Mouse (Mus musculus): ENCODE results near the gene Immp2l. TPM values are rescaled to one million over a fixed set of nuclear protein-coding genes. Genes with fewer than 3 reads are reported as not detected.

Immp2l gene
- polyA plus RNA-seq, 1 experiment = 9.6 TPM

DNA sequence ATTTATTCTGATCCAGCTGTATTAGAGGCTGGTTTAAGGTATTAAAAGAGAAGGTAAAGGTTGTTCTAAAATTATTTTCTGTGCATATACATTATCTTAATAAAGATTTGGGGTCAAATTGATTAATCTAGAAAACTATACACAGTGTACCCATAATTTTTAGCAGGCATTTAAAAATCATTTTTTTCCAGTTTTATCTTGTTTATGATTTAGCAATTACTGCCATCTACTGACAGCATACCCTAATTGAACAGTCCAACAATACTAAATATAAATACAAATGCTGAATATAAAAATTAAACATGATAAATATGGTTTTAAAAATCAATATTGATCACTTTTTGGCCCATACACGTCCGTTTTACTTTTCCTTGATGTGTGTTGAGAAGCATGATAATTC lies 850.1 kb downstream of the Immp2l start:
- Histone ChIP-seq H3K4me2 (ENCODE audit: low read depth) (no peak overlapping the region), H3K79me2 (ENCODE audit: control insufficient read depth, insufficient read depth) (no peaks in the 10 kb centered on the region), H3K27me3 (ENCODE audit: control insufficient read depth, insufficient read depth, insufficient read length) (no peaks in the 10 kb centered on the region), H3K36me3 (ENCODE audit: control insufficient read depth, insufficient read depth) (no peaks in the 10 kb centered on the region), H3K4me3 (no peak overlapping the region), H3ac (ENCODE audit: control insufficient read depth, insufficient read length) (no peak overlapping the region)
- TF ChIP-seq SRF (IDR thresholded peaks at IDR 0.05; ENCODE audit: control insufficient read depth, insufficient read length, low read depth) (no peak), POLR2A (IDR thresholded peaks at IDR 0.05; ENCODE audit: insufficient read length, low read depth) (no peak), USF1 (IDR thresholded peaks at IDR 0.05; ENCODE audit: low read depth) (no peak), REST (IDR thresholded peaks at IDR 0.05; ENCODE audit: insufficient read depth, insufficient read length) (no peak), TCF12 (IDR thresholded peaks at IDR 0.05; ENCODE audit: insufficient read depth, poor library complexity, severe bottlenecking) (no peak), E2F4 (IDR thresholded peaks at IDR 0.05; ENCODE audit: insufficient read depth) (no peak), POLR2AphosphoS2 (IDR thresholded peaks at IDR 0.05; ENCODE audit: insufficient read length, low read depth) (no peak), MYOG (IDR thresholded peaks at IDR 0.05; ENCODE audit: control insufficient read depth in 1 of 3, insufficient read depth in 1 of 3, insufficient read length in 2 of 3, low read depth in 2 of 3) (no peak), CEBPB (IDR thresholded peaks at IDR 0.05; ENCODE audit: insufficient read depth, poor library complexity, severe bottlenecking) (no peak), TCF3 (IDR thresholded peaks at IDR 0.05; ENCODE audit: insufficient read length, low read depth) (no peak), MYOD1 (IDR thresholded peaks at IDR 0.05; ENCODE audit: control insufficient read depth in 1 of 3, insufficient read length in 2 of 3, low read depth in 2 of 3) (no peak)

- no peaks in the 10 kb centered on the region for H3K79me2 ChIP-seq (ENCODE audit: control insufficient read depth, insufficient read depth)
- no peak overlapping the region for H3ac ChIP-seq (ENCODE audit: control insufficient read depth, insufficient read length)
- H3K36me3 ChIP-seq (ENCODE audit: control insufficient read depth, insufficient read depth) = no peaks in the 10 kb centered on the region
- H3K4me3 ChIP-seq = no peak overlapping the region
- H3K4me2 ChIP-seq (ENCODE audit: low read depth) = no peak overlapping the region
- TF ChIP-seq TCF12 (IDR thresholded peaks at IDR 0.05; ENCODE audit: insufficient read depth, poor library complexity, severe bottlenecking) (no peak), MAX (IDR thresholded peaks at IDR 0.05; ENCODE audit: low read depth) (no peak), SRF (IDR thresholded peaks at IDR 0.05; ENCODE audit: control insufficient read depth, insufficient read length, low read depth) (no peak), POLR2AphosphoS2 (IDR thresholded peaks at IDR 0.05; ENCODE audit: insufficient read length, low read depth) (no peak), POLR2A (IDR thresholded peaks at IDR 0.05; ENCODE audit: insufficient read length, low read depth) (no peak), USF1 (IDR thresholded peaks at IDR 0.05; ENCODE audit: low read depth) (no peak), REST (IDR thresholded peaks at IDR 0.05; ENCODE audit: insufficient read depth, insufficient read length) (no peak), MYOD1 (IDR thresholded peaks at IDR 0.05; ENCODE audit: control insufficient read depth in 1 of 3, insufficient read length in 2 of 3, low read depth in 2 of 3) (no peak), MYOG (IDR thresholded peaks at IDR 0.05; ENCODE audit: control insufficient read depth in 1 of 3, insufficient read depth in 1 of 3, insufficient read length in 2 of 3, low read depth in 2 of 3) (no peak), TCF3 (IDR thresholded peaks at IDR 0.05; ENCODE audit: insufficient read length, low read depth) (no peak), E2F4 (IDR thresholded peaks at IDR 0.05; ENCODE audit: insufficient read depth) (no peak), CEBPB (IDR thresholded peaks at IDR 0.05; ENCODE audit: insufficient read depth, poor library complexity, severe bottlenecking) (no peak)
- no peaks in the 10 kb centered on the region for H3K27me3 ChIP-seq (ENCODE audit: control insufficient read depth, insufficient read depth, insufficient read length)
These were observed 853.5 kb downstream of the Immp2l start for GRCm38 (mm10) chr12:41877292-41877959.

DNA sequence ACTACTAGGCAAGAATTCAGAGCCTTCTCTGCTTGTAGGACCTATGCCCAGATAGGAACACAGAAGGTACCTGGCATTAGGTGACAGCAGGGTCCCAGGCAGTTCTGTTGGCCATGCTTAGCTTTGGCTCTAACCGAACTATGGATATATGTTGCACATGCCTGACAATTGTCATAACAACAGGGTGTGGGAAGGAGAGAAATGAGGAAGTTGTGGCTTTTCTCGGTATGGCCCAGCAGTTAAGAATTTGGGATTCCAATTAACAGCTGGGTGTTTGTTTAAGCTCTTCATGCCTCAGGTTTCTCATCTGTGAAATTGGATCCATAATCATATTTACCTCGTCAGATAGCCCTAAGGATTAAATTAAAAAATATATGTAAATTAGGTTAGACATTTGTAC lies 854.6 kb downstream of the Immp2l start:
- no peak for TF ChIP-seq USF1 (IDR thresholded peaks at IDR 0.05; ENCODE audit: low read depth)
- no peak for TF ChIP-seq TCF3 (IDR thresholded peaks at IDR 0.05; ENCODE audit: insufficient read length, low read depth)
- TF ChIP-seq MYOD1 (IDR thresholded peaks at IDR 0.05; ENCODE audit: control insufficient read depth in 1 of 3, insufficient read length in 2 of 3, low read depth in 2 of 3) = no peak
- TF ChIP-seq MAX (IDR thresholded peaks at IDR 0.05; ENCODE audit: low read depth) = no peak
- TF ChIP-seq MYOG (IDR thresholded peaks at IDR 0.05; ENCODE audit: control insufficient read depth in 1 of 3, insufficient read depth in 1 of 3, insufficient read length in 2 of 3, low read depth in 2 of 3) = no peak
- no peaks in the 10 kb centered on the region for H3K79me2 ChIP-seq (ENCODE audit: control insufficient read depth, insufficient read depth)

GRCm38 (mm10) chr12:41878972-41879371 lies 855.1 kb downstream of the Immp2l start:
- Histone ChIP-seq H3K79me2 (ENCODE audit: control insufficient read depth, insufficient read depth) (no peaks in the 10 kb centered on the region), H3K36me3 (ENCODE audit: control insufficient read depth, insufficient read depth) (no peaks in the 10 kb centered on the region), H3K27me3 (ENCODE audit: control insufficient read depth, insufficient read depth, insufficient read length) (no peaks in the 10 kb centered on the region), H3K4me2 (ENCODE audit: low read depth) (no peak overlapping the region), H3K4me3 (no peak overlapping the region), H3ac (ENCODE audit: control insufficient read depth, insufficient read length) (no peak overlapping the region)
- TF ChIP-seq MAX (IDR thresholded peaks at IDR 0.05; ENCODE audit: low read depth) = no peak
- TF ChIP-seq E2F4 (IDR thresholded peaks at IDR 0.05; ENCODE audit: insufficient read depth) = no peak

More for the DNA sequence above, 854.6 kb downstream of the Immp2l start:
- H3K27me3 ChIP-seq (ENCODE audit: control insufficient read depth, insufficient read depth, insufficient read length) = no peaks in the 10 kb centered on the region
- H3ac ChIP-seq (ENCODE audit: control insufficient read depth, insufficient read length) = no peak overlapping the region
- H3K4me2 ChIP-seq (ENCODE audit: low read depth) = no peak overlapping the region
- H3K36me3 ChIP-seq (ENCODE audit: control insufficient read depth, insufficient read depth) = no peaks in the 10 kb centered on the region
- H3K4me3 ChIP-seq = no peak overlapping the region

DNA sequence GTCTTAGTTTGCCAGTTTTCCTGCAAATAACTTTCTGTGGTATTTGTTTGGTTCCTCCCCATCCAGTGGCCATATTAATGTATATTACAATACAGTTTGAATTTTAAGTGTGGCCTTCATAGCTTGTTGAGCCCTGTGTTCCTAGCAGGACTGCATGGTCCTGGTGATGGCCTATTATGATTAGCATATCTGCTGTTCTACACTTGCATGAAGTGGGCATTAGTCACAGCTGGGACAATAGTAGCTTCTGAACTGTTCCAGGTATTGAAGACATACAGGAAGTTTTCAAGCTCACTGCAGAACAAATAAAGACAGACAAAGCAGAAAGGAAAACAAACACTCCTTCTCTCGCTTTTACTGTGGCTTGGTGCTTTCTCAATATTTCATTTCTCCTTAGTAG lies 855.5 kb downstream of the Immp2l start:
- Histone ChIP-seq H3ac (ENCODE audit: control insufficient read depth, insufficient read length) (no peak overlapping the region), H3K36me3 (ENCODE audit: control insufficient read depth, insufficient read depth) (no peaks in the 10 kb centered on the region), H3K4me3 (no peak overlapping the region), H3K4me2 (ENCODE audit: low read depth) (no peak overlapping the region), H3K79me2 (ENCODE audit: control insufficient read depth, insufficient read depth) (no peaks in the 10 kb centered on the region), H3K27me3 (ENCODE audit: control insufficient read depth, insufficient read depth, insufficient read length) (no peaks in the 10 kb centered on the region)
- TF ChIP-seq MYOD1 (IDR thresholded peaks at IDR 0.05; ENCODE audit: control insufficient read depth in 1 of 3, insufficient read length in 2 of 3, low read depth in 2 of 3) = no peak
- no peak for TF ChIP-seq E2F4 (IDR thresholded peaks at IDR 0.05; ENCODE audit: insufficient read depth)
- no peak for TF ChIP-seq REST (IDR thresholded peaks at IDR 0.05; ENCODE audit: insufficient read depth, insufficient read length)
- TF ChIP-seq TCF3 (IDR thresholded peaks at IDR 0.05; ENCODE audit: insufficient read length, low read depth) = no peak
- TF ChIP-seq CEBPB (IDR thresholded peaks at IDR 0.05; ENCODE audit: insufficient read depth, poor library complexity, severe bottlenecking) = no peak
- no peak for TF ChIP-seq SRF (IDR thresholded peaks at IDR 0.05; ENCODE audit: control insufficient read depth, insufficient read length, low read depth)
- TF ChIP-seq USF1 (IDR thresholded peaks at IDR 0.05; ENCODE audit: low read depth) = no peak
- TF ChIP-seq POLR2A (IDR thresholded peaks at IDR 0.05; ENCODE audit: insufficient read length, low read depth) = no peak
- TF ChIP-seq MYOG (IDR thresholded peaks at IDR 0.05; ENCODE audit: control insufficient read depth in 1 of 3, insufficient read depth in 1 of 3, insufficient read length in 2 of 3, low read depth in 2 of 3) = no peak
- no peak for TF ChIP-seq TCF12 (IDR thresholded peaks at IDR 0.05; ENCODE audit: insufficient read depth, poor library complexity, severe bottlenecking)
- TF ChIP-seq MAX (IDR thresholded peaks at IDR 0.05; ENCODE audit: low read depth) = no peak
- no peak for TF ChIP-seq POLR2AphosphoS2 (IDR thresholded peaks at IDR 0.05; ENCODE audit: insufficient read length, low read depth)

Data from myocyte (in vitro differentiated cells).